Mouse (Mus musculus) small intestine, adult 2 months (tissue): ENCODE results near the gene Fgf9. TPM values are rescaled to one million over a fixed set of nuclear protein-coding genes. Genes with fewer than 3 reads are reported as not detected.

Source experiments
- H3K27ac ChIP-seq: fragments of 200-500 bp; 2 replicates; pipeline ENCODE4 v1.5.1; 2012; ENCODE audit warnings: low read depth, low read length, control low read depth, inconsistent platforms; ENCODE audit not compliant: insufficient read depth
- H3K27me3 ChIP-seq: fragments of 200-500 bp; 2 replicates; pipeline ENCODE4 v1.6.1; 2012; ENCODE audit warnings: mild to moderate bottlenecking, moderate library complexity, low read length, inconsistent platforms; ENCODE audit not compliant: control insufficient read depth, insufficient read depth
- H3K36me3 ChIP-seq: fragments of 200-500 bp; 2 replicates; pipeline ENCODE4 v1.6.1; 2012; ENCODE audit warnings: mild to moderate bottlenecking, low read length, control low read depth, inconsistent platforms; ENCODE audit not compliant: control insufficient read depth, insufficient read depth
- H3K4me1 ChIP-seq: fragments of 200-500 bp; 2 replicates; pipeline ENCODE4 v1.6.1; 2012; ENCODE audit warnings: low read length, inconsistent platforms, mixed read lengths; ENCODE audit not compliant: control insufficient read depth, insufficient read depth, insufficient read length
- H3K4me3 ChIP-seq: fragments of 200-500 bp; 2 replicates; pipeline ENCODE4 v1.5.1; 2012; ENCODE audit warnings: low read depth, mild to moderate bottlenecking, control low read depth, inconsistent platforms, low read length, moderate library complexity
- CTCF ChIP-seq: fragments of 200-500 bp; IDR thresholded peaks from 2 replicates; pipeline ENCODE4 v1.5.1; 2012; ENCODE audit warnings: low read depth, mild to moderate bottlenecking, control low read depth, inconsistent platforms, low read length, moderate library complexity, mixed read lengths; ENCODE audit not compliant: insufficient replicate concordance, insufficient read length; ENCODE audit errors: extremely low read depth
- POLR2A ChIP-seq: fragments of 200-500 bp; IDR thresholded peaks from 2 replicates; pipeline ENCODE4 v1.6.1; 2012; ENCODE audit warnings: low read depth, mild to moderate bottlenecking, control low read depth, inconsistent platforms, low read length, moderate library complexity
- WGBS: fragments of 180-500 bp; shearing (Covaris S2); methylation state at CpG from one replicate; pipeline ENCODE4 v1.1.7; 2018; 5-methylcytosine and 5-hydroxymethylcytosine counted together
- polyA plus RNA-seq: library from polyadenylated mRNA; depleted of rRNA; stranded (reverse); fragments of >200 nt; gene quantifications from 2 replicates; pipeline ENCODE4 v1.2.3, GENCODE M21; 2012

Fgf9 gene
- polyA plus RNA-seq, 1 experiment: 0.62 TPM

- H3K4me1 ChIP-seq: peaks cover 6% of the 10 kb centered on the region
- peak overlapping the region; percentile 84; the same call in 1 of the 2 replicates for H3K4me3 ChIP-seq
- no peak for TF ChIP-seq POLR2A
- WGBS: 7% methylated on average over 6 of the region's 6 CpGs
- H3K27me3 ChIP-seq: peaks cover 11% of the 10 kb centered on the region; the same call in 1 of the 2 replicates
- H3K36me3 ChIP-seq: no peaks in the 10 kb centered on the region
- H3K27ac ChIP-seq: peak overlapping the region; percentile 83; the same call in 1 of the 2 replicates
These were observed 420 bp upstream of the Fgf9 start for GRCm38 (mm10) chr14:58069927-58070326.

GRCm38 (mm10) chr14:58071120-58071641 lies 834 bp downstream of the Fgf9 start:
- Histone ChIP-seq H3K27ac (peak overlapping the region; percentile 99), H3K4me1 (peaks cover 6% of the 10 kb centered on the region), H3K27me3 (peaks cover 19% of the 10 kb centered on the region; the same call in 1 of the 2 replicates), H3K4me3 (peak overlapping the region; percentile 84), H3K36me3 (no peaks in the 10 kb centered on the region)
- under 1% methylated on average over 31 of the region's 31 CpGs for WGBS
- TF ChIP-seq POLR2A (peak; percentile 32; the same call in 1 of the 2 replicates), CTCF (no peak)

- Histone ChIP-seq H3K4me3 (peak overlapping the region; percentile 84), H3K36me3 (no peaks in the 10 kb centered on the region), H3K27me3 (peaks cover 24% of the 10 kb centered on the region; the same call in 1 of the 2 replicates), H3K4me1 (peaks cover 9% of the 10 kb centered on the region), H3K27ac (peak overlapping the region; percentile 99)
- WGBS: under 1% methylated on average over 85 of the region's 85 CpGs
- peak; percentile 73 for TF ChIP-seq POLR2A
- TF ChIP-seq CTCF: no peak
These were observed 1.8 kb downstream of the Fgf9 start for GRCm38 (mm10) chr14:58071830-58072770.

GRCm38 (mm10) chr14:58072771-58073501 lies 2.6 kb downstream of the Fgf9 start:
- WGBS: under 1% methylated on average over 29 of the region's 29 CpGs
- Histone ChIP-seq H3K27me3 (peaks cover 24% of the 10 kb centered on the region; the same call in 1 of the 2 replicates), H3K36me3 (no peaks in the 10 kb centered on the region), H3K4me1 (peaks cover 9% of the 10 kb centered on the region), H3K4me3 (peak overlapping the region; percentile 58), H3K27ac (no peak overlapping the region)
- TF ChIP-seq POLR2A: no peak
- no peak for TF ChIP-seq CTCF

- no peak overlapping the region for H3K27ac ChIP-seq
- no peaks in the 10 kb centered on the region for H3K36me3 ChIP-seq
- WGBS: 1% methylated on average over 20 of the region's 20 CpGs
- TF ChIP-seq POLR2A (no peak), CTCF (no peak)
- peak overlapping the region; percentile 81 for H3K4me3 ChIP-seq
- H3K27me3 ChIP-seq: peaks cover 24% of the 10 kb centered on the region; the same call in 1 of the 2 replicates
- peaks cover 9% of the 10 kb centered on the region for H3K4me1 ChIP-seq
These were observed 3.6 kb downstream of the Fgf9 start for GRCm38 (mm10) chr14:58073936-58074335.

- H3K27ac ChIP-seq: no peak overlapping the region; the same call in 1 of the 2 replicates
- TF ChIP-seq CTCF (no peak), POLR2A (no peak)
- H3K36me3 ChIP-seq: no peaks in the 10 kb centered on the region
- H3K4me1 ChIP-seq: peaks cover 8% of the 10 kb centered on the region
- H3K4me3 ChIP-seq: peak overlapping the region; percentile 81
- H3K27me3 ChIP-seq: peaks cover 24% of the 10 kb centered on the region; the same call in 1 of the 2 replicates
- under 1% methylated on average over 61 of the region's 61 CpGs for WGBS
These were observed 4.5 kb downstream of the Fgf9 start for GRCm38 (mm10) chr14:58074621-58075432.
